Mouse (Mus musculus): ENCODE results near the gene Prss21.

Gene Prss21

DNA sequence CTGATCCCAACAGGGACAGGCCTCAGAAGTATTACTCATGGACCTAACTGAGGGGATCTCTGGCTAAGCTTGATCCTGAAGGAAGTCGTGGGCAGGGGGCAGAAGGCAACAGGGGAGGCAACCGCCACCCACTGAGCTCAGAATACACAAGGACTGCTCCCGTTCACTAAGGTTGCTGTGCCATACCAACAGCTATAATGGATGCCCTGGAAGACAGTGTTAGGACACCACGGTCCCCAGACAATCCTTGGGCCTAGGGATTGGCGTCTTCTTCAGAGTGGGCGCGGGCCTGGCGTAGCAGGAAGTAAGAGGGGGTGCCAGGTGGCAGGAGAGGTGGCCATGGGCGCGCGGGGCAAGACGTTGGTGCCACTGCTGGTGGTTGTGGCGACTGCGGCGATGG, at the start of gene Prss21:
Gene Prss21, plus strand, starts transcription at position 301 of the 400 bp plus-strand sequence.
- DNase-seq (ENCODE audit: low spot score), result no peak

- no peak for DNase-seq (ENCODE audit: low spot score)
Measured at GRCm38 (mm10) chr17:23818579-23818978, 49.3 kb upstream of the Prss21 start.

DNA sequence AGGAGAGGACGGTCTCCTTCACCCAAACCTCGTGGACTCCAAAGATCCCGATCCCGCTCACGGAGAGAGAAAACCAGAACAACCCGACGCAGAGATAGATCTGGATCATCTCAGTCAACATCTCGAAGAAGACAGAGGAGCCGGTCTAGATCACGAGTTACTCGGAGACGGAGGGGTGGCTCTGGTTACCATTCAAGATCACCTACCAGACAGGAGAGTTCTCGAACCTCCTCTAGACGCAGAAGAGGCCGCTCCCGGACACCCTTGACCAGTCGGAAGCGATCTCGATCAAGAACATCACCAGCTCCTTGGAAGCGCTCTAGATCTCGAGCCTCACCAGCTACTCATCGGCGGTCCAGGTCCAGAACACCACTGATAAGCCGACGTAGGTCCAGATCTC, 48.6 kb upstream of the Prss21 start:
- no peak for DNase-seq (ENCODE audit: low spot score)

DNA sequence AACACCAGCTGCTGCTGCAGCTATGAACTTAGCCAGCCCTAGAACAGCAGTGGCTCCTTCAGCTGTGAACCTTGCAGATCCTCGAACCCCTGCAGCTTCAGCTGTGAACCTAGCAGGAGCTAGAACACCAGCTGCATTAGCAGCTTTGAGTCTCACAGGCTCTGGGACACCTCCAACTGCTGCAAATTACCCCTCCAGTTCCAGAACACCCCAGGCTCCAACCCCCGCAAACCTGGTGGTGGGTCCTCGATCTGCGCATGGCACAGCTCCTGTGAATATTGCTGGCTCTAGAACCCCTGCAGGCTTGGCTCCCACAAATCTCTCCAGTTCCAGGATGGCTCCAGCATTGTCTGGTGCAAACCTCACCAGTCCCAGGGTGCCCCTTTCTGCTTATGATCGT, 47.1 kb upstream of the Prss21 start:
- no peak for DNase-seq (ENCODE audit: low spot score)

DNA sequence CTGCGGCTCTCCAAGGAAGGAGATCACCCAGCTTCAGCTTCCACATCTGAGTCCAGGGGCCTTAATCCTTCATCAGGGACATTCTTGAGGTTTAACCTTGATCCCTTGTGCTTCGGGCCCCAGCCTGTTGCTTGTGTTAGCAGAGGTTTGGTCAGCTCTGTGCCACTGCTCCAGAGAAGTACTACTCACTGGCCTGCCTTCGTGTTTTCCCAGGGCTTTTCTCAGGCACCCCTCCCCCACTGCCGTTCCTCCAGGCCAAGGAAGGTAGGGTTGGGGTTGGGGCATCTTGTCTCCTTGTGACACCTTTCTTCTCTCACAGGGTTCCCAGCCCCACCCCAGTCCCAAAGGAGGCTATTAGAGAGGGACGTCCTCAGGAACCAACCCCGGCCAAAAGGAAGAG, 45.8 kb upstream of the Prss21 start:
- no peak for DNase-seq (ENCODE audit: low spot score)

GRCm38 (mm10) chr17:23823018-23823417, 44.8 kb upstream of the Prss21 start:
- DNase-seq (ENCODE audit: low spot score), result no peak

DNA sequence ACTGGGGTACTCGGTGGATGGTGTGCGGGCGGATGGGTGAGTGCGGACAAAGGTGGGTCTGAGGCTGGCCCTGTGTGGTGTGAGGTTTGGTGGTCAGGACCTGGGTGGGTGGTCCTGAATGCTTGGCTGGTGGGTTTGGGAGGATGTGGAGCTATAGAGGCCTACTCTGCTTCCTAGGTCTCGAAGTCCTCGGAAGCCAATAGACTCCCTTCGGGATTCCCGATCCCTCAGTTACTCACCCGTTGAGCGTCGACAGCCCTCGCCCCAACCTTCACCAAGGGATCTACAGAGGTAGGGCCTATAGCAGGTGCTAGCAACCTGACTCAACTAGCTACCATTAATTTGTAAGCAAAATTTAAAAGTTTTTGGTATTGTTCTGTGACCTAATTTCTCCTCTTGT, 44.2 kb upstream of the Prss21 start:
- no peak for DNase-seq (ENCODE audit: low spot score)

- no peak for DNase-seq (ENCODE audit: low spot score)
Measured at GRCm38 (mm10) chr17:23825591-23825990, 42.3 kb upstream of the Prss21 start.

DNA sequence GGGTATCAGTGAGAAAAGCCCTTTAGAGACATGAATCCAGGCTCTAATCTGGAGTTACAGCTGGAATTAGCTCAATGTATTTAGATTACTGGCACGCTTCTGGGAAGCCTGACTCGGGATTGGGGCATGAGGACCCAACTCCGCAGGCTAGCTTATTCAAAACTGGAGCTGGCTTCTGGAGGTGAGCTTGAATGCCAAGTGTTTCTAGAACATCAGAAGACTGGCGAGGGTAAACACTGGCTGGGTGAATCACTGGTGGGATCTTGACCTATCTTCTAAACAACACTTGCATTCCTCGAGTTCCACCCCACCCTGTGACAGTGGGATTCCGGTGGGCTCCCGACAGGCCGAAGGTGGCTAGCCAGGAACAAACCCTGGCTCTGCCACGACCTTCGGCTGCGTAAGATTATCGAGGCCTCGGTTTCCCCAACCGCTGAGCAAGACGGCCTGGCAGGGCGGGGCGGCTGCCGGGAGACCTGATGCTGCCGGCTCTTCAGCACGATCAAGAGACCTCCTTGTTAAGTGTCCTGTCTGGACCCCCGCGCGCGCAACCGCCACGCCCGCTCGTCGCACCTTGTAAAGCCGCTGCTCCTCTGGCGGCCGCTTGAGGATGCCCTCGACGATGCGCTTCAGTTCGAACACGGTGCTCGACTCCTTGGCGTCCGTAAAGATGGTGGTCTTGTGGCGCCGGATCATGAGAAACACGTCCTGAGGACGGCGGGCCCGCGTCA, 39.4 kb upstream of the Prss21 start:
- DNase-seq (ENCODE audit: low spot score), result peak; percentile 64

DNA sequence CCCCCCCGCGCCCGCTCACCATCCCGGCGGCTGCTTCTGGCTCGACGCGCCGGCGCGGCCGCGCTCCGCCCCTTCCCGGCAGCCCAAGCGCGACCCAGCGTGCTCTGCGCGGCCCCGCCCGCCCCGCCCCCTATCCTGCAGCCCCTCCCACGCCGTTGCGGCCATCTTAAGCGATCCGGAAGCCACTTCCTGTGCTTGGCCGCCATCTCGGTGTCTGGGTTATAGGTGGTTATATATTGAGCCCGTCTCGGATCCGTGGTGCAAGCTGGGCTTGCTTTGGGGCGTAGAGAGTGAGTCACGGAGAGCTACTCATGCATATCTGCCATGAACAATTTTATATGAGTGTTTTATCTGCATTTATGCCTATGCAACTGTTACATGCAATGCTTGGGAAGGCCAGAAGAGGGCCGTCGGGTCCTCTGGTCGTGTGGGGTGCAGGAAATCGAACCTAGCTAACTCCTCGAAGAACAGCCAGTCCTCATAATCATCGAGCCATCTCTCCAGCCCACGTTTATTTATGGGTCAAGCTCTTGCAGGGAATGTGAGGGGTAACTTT, 38.7 kb upstream of the Prss21 start, which contains the start of gene Elob:
Gene Elob, minus strand, starts transcription at position 73 of the 556 bp plus-strand sequence.
- peak; percentile 93 for DNase-seq (ENCODE audit: low spot score)

DNA sequence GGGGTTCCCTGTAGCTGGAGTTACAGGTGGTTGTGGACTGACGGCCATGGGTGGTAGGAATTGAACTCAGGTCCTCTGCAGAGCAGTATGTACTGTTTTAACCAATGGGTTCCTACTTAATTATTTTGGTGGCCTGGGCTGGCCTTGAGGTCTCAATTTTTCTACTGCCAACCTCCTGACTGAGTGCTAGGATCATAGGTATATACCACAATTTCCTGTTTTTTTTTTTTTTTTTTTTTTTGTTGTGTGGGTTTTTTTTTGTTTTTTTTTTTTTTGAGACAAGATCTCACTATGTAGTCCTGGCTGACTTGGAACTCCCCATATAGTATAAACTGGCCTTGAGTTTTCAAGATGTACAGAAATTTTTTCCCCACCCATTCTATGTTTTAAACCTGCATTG, 36.7 kb upstream of the Prss21 start:
- DNase-seq (ENCODE audit: low spot score), result no peak

GRCm38 (mm10) chr17:23836006-23836575, 31.8 kb upstream of the Prss21 start, which contains the start of gene Prss33:
TSS of gene Prss33 (minus strand) at chr17:23836056.
- no peak for DNase-seq (ENCODE audit: low spot score)

GRCm38 (mm10) chr17:23841145-23841544, 26.7 kb upstream of the Prss21 start:
- DNase-seq (ENCODE audit: low spot score), result peak; percentile 88

- no peak for DNase-seq (ENCODE audit: low spot score)
Measured at GRCm38 (mm10) chr17:23843141-23843811, 24.6 kb upstream of the Prss21 start.

GRCm38 (mm10) chr17:23843812-23844273, 24.0 kb upstream of the Prss21 start, which contains the start of the genes Prss32 and Prss41:
TSS of gene Prss32 (plus strand) at chr17:23843855.
TSS of gene Prss41 (minus strand) at chr17:23844172.
- peak; percentile 75 for DNase-seq (ENCODE audit: low spot score)

- DNase-seq (ENCODE audit: low spot score), result no peak
Measured at GRCm38 (mm10) chr17:23850028-23850427, 17.8 kb upstream of the Prss21 start.

GRCm38 (mm10) chr17:23850853-23851749, 16.8 kb upstream of the Prss21 start:
- DNase-seq (ENCODE audit: low spot score), result peak; percentile 90

- peak; percentile 69 for DNase-seq (ENCODE audit: low spot score)
Measured at GRCm38 (mm10) chr17:23853292-23853691, 14.6 kb upstream of the Prss21 start.

GRCm38 (mm10) chr17:23854229-23854765, 13.6 kb upstream of the Prss21 start:
- DNase-seq (ENCODE audit: low spot score), result no peak

DNA sequence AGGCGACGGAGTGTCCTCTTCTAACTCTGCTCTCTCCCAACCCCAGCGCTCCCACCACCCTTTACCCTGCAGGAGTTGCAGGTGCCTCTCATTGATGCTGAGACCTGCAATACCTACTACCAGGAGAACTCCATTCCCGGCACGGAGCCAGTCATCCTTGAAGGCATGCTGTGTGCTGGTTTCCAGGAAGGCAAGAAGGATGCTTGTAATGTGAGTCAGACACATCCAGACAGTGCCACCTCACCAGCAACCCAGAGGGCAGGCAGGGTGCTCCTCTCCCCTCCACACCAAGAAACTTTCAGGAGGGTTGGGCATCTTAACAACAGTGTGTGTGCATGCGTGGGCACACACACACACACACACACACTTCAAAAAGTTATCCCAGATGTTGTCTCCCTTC, 10.7 kb upstream of the Prss21 start:
- DNase-seq (ENCODE audit: low spot score), result no peak

DNA sequence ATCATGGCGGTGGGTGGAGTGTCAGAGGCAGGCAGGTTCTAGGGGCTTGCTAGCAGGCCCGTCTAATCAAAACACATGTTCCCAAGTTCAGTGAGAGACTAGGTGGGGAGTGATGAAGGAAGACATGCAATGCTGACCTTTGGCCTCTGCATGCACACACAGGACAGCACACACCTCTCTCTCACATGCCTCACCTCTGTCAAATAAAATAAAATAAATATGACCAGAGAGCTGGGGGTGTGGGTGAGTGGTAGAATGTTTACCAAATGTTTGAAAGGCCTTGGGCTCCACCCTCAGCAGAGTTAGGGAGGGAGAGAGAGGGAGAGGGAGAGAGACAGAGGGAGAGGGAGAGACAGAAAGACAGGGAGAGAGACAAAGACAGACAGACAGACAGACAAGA, 9.9 kb upstream of the Prss21 start:
- DNase-seq (ENCODE audit: low spot score), result no peak

Data from embryo, embryonic 10.5 days (tissue).